Mouse (Mus musculus): Measurements from ENCODE around the gene Yjefn3. TPM values are rescaled to one million over a fixed set of nuclear protein-coding genes. Genes with fewer than 3 reads are reported as not detected.
A peak's percentile ranks its signal among the peaks of the same experiment; 100 is the strongest.

Gene Yjefn3
- polyA plus RNA-seq, 1 experiment, result 0.95 TPM

DNA sequence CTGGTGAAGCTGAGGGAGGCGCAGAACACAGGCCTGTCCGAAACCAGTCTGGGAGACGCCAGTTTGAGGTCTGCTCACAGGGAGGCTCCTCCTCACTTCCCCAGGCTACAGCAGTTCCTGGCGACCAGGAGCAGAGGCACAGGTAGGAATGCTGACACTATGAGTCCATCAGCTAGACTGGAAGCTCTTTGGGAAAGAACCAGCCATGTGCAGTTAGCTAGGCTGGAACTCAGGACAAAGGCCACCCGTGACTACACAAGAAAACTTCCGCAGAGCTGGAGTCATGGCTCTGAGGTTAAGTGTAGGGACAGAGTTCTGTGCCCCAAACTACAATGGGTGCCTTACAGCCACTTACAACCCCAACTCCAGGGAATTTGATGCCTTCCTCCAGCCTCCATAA lies 4.7 kb downstream of the Yjefn3 start:
- Histone ChIP-seq H3K27ac (ENCODE audit: control insufficient read depth, insufficient read depth, low read depth, low read length) (no peak overlapping the region), H3K4me1 (ENCODE audit: control insufficient read depth, insufficient read depth, low read length) (peaks cover 12% of the 10 kb centered on the region), H3K27me3 (ENCODE audit: control insufficient read depth, insufficient read depth, low read length) (no peaks in the 10 kb centered on the region), H3K4me3 (ENCODE audit: control insufficient read depth, low read depth, low read length) (no peak overlapping the region), H3K36me3 (ENCODE audit: control insufficient read depth, insufficient read depth, low read length) (no peaks in the 10 kb centered on the region)
- TF ChIP-seq CTCF (IDR thresholded peaks at IDR 0.05; ENCODE audit: control insufficient read depth, insufficient read depth, insufficient replicate concordance, low read depth, low read length), result no peak
- TF ChIP-seq POLR2A (IDR thresholded peaks at IDR 0.05; ENCODE audit: control insufficient read depth, low read depth, low read length), result no peak

DNA sequence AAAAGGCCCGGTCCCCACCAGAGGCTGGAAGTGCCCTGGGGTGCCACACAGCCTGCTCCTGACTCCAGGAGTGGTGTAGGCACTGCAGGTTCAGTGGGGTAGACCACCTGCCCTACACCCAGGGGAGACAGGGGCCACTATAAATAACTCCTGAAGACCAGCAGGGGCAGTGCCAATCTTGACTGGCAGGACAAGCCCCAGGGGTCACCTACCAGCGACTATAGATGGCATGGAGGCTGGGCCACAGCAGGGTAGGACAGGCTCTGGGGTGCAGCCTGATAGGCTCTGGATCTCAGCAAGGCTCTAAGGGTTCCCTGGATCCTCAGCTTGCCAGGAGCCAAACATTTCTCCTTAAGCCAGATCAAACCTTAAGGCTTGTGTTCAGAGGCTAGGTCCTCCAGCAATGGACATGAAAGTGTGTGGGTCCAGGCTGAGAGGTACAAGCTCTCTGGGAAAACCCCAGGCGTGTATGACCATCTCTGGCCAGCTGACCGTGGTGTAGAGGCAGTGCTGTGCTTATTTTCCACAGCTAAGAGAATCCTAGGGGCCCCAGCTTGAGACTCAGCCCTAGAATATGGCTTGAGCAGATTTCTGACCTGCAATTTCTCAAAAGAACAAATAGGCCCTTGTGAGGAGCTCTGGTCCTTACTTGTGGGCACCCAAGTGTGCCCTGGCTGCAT lies 6.6 kb downstream of the Yjefn3 start:
- Histone ChIP-seq H3K4me3 (ENCODE audit: control insufficient read depth, low read depth, low read length) (no peak overlapping the region), H3K27me3 (ENCODE audit: control insufficient read depth, insufficient read depth, low read length) (no peaks in the 10 kb centered on the region), H3K4me1 (ENCODE audit: control insufficient read depth, insufficient read depth, low read length) (no peaks in the 10 kb centered on the region; the same call in 1 of the 2 replicates), H3K36me3 (ENCODE audit: control insufficient read depth, insufficient read depth, low read length) (no peaks in the 10 kb centered on the region), H3K27ac (ENCODE audit: control insufficient read depth, insufficient read depth, low read depth, low read length) (no peak overlapping the region)
- no peak for TF ChIP-seq POLR2A (IDR thresholded peaks at IDR 0.05; ENCODE audit: control insufficient read depth, low read depth, low read length)
- no peak for TF ChIP-seq CTCF (IDR thresholded peaks at IDR 0.05; ENCODE audit: control insufficient read depth, insufficient read depth, insufficient replicate concordance, low read depth, low read length)

DNA sequence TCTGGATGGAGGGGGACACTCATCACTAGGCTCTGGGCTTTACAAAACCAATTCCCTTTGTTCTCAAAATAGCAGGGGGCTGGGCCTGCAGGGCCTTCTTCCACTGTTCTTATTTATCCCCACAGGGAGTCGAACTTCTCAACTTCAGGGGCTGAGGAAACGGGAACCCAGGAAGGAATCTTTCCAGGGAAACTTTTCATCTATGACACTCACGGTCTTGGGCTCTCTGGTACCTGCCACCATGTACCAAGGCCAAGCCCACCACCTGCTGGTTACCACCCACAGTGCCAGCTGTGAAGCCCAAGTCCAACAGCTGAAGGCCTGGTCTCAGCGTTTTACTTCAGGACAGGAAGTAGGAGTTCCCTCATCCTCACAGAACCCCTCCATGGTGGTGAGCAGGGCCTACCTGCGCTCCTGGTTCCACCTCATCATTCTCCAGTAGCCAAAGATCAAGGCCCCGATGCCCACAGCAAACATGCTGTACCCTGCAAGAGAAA lies 7.6 kb downstream of the Yjefn3 start:
- no peaks in the 10 kb centered on the region for H3K36me3 ChIP-seq (ENCODE audit: control insufficient read depth, insufficient read depth, low read length)
- H3K27ac ChIP-seq (ENCODE audit: control insufficient read depth, insufficient read depth, low read depth, low read length), result no peak overlapping the region
- H3K4me1 ChIP-seq (ENCODE audit: control insufficient read depth, insufficient read depth, low read length), result no peaks in the 10 kb centered on the region; the same call in 1 of the 2 replicates

DNA sequence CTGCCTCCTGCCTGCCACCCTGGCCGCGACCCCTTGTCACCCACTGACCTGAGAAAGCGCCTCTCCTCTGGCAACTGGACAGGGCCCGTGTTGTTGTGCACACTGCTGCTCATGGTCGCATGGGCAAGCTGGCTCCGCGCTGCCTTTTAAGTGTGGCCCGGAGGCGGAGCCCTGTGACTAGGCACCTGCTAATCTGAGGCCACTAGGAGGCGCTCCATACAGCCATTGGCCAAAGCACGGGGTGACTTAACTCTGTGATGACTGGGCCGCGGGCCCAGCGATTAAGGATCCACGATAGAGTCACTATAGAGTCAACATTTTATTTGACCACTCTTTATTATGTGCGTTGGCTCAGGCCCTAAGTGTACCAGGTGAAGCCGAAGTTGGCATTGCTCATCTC lies 8.6 kb downstream of the Yjefn3 start:
- peaks cover 7% of the 10 kb centered on the region for H3K4me1 ChIP-seq (ENCODE audit: control insufficient read depth, insufficient read depth, low read length)
- no peak overlapping the region for H3K4me3 ChIP-seq (ENCODE audit: control insufficient read depth, low read depth, low read length)
- no peaks in the 10 kb centered on the region for H3K36me3 ChIP-seq (ENCODE audit: control insufficient read depth, insufficient read depth, low read length)
- H3K27me3 ChIP-seq (ENCODE audit: control insufficient read depth, insufficient read depth, low read length), result no peaks in the 10 kb centered on the region
- H3K27ac ChIP-seq (ENCODE audit: control insufficient read depth, insufficient read depth, low read depth, low read length), result no peak overlapping the region
- TF ChIP-seq POLR2A (IDR thresholded peaks at IDR 0.05; ENCODE audit: control insufficient read depth, low read depth, low read length), result no peak
- peak; percentile 39; the same call in 1 of the 2 replicates for TF ChIP-seq CTCF (IDR thresholded peaks at IDR 0.05; ENCODE audit: control insufficient read depth, insufficient read depth, insufficient replicate concordance, low read depth, low read length)

More for the DNA sequence above, 7.6 kb downstream of the Yjefn3 start:
- no peak overlapping the region for H3K4me3 ChIP-seq (ENCODE audit: control insufficient read depth, low read depth, low read length)
- no peaks in the 10 kb centered on the region for H3K27me3 ChIP-seq (ENCODE audit: control insufficient read depth, insufficient read depth, low read length)
- TF ChIP-seq CTCF (IDR thresholded peaks at IDR 0.05; ENCODE audit: control insufficient read depth, insufficient read depth, insufficient replicate concordance, low read depth, low read length), result no peak
- no peak for TF ChIP-seq POLR2A (IDR thresholded peaks at IDR 0.05; ENCODE audit: control insufficient read depth, low read depth, low read length)

DNA sequence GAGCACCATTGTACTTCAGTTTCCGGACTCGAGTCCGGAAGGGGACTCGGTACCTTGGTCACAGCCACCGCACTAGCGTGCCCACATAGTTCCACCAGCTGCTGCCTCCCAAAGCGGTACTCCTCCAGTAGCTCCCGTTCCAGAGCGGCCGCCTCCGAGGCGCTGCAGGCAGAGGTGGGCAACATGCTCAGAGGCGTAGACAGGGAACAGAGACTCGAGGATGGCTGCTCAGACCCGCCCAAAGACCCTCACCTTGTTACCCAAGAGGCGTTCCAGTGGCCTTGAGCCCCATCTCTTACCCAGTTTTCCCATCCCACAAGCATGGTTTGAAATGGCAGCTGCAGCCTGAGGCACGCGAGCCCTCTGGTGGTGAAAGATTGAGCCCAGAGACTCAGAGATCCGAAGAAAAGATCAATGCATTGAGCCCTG lies 11.7 kb downstream of the Yjefn3 start:
- H3K4me3 ChIP-seq (ENCODE audit: control insufficient read depth, low read depth, low read length), result no peak overlapping the region
- no peaks in the 10 kb centered on the region; the same call in 1 of the 2 replicates for H3K27me3 ChIP-seq (ENCODE audit: control insufficient read depth, insufficient read depth, low read length)
- H3K36me3 ChIP-seq (ENCODE audit: control insufficient read depth, insufficient read depth, low read length), result no peaks in the 10 kb centered on the region
- peaks cover 31% of the 10 kb centered on the region for H3K4me1 ChIP-seq (ENCODE audit: control insufficient read depth, insufficient read depth, low read length)
- TF ChIP-seq POLR2A (IDR thresholded peaks at IDR 0.05; ENCODE audit: control insufficient read depth, low read depth, low read length), result no peak
- peak; percentile 36; the same call in 1 of the 2 replicates for TF ChIP-seq CTCF (IDR thresholded peaks at IDR 0.05; ENCODE audit: control insufficient read depth, insufficient read depth, insufficient replicate concordance, low read depth, low read length)
- no peak overlapping the region for H3K27ac ChIP-seq (ENCODE audit: control insufficient read depth, insufficient read depth, low read depth, low read length)

DNA sequence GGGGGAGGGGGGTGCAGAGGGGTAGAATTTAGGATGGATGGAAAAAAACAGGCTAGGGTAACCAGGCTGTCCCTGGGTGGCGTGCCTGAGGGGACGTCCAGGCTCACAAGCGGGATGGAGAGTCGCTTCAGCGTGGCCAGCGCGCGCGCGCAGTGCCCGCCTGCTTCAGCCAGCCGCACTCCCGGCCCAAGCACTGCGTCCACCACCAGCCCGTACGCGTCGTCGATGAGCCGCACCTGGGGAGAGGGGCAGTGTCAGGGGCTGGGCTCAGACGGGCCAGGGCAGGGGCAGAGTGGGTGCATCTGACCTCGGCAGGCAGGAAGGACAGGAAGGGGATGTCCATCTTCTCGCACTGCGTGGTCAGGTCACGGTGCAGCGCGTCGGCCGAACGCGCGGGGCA lies 13.6 kb downstream of the Yjefn3 start:
- Histone ChIP-seq H3K4me1 (ENCODE audit: control insufficient read depth, insufficient read depth, low read length) (peaks cover 34% of the 10 kb centered on the region), H3K27ac (ENCODE audit: control insufficient read depth, insufficient read depth, low read depth, low read length) (no peak overlapping the region), H3K27me3 (ENCODE audit: control insufficient read depth, insufficient read depth, low read length) (no peaks in the 10 kb centered on the region; the same call in 1 of the 2 replicates), H3K4me3 (ENCODE audit: control insufficient read depth, low read depth, low read length) (peak overlapping the region; percentile 5; the same call in 1 of the 2 replicates), H3K36me3 (ENCODE audit: control insufficient read depth, insufficient read depth, low read length) (no peaks in the 10 kb centered on the region)
- TF ChIP-seq POLR2A (IDR thresholded peaks at IDR 0.05; ENCODE audit: control insufficient read depth, low read depth, low read length) (no peak), CTCF (IDR thresholded peaks at IDR 0.05; ENCODE audit: control insufficient read depth, insufficient read depth, insufficient replicate concordance, low read depth, low read length) (no peak)

DNA sequence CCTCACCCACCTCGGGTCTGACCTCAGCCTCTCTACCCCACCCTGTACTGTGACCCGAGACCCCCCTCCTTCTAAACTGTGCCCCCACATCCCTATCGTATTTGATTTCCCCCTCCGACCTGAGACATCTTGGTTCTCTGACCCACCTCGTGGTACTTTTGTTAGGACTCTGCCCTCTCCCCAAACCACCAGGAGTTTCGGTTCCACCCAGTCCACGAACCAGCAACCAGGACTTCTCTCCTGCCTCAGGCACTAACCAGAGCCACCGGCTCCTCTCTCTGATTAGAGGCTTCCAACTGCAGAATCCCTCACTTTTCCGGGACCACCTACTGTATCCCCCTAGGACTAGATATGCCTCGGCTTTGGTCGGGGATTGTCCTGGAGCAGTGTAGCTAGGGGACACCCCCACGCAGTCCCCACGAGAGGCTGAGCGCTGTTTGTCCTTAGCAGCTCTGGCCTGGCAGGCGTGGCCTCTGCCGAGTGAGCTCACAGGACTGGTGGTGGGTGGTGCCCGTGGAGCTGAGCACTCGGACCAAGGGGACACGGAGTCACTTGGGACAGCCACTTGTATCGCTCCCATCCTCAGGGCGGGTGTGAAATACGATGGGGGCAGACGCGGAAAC lies 14.2 kb downstream of the Yjefn3 start:
- Histone ChIP-seq H3K4me1 (ENCODE audit: control insufficient read depth, insufficient read depth, low read length) (peaks cover 34% of the 10 kb centered on the region), H3K36me3 (ENCODE audit: control insufficient read depth, insufficient read depth, low read length) (no peaks in the 10 kb centered on the region), H3K4me3 (ENCODE audit: control insufficient read depth, low read depth, low read length) (peak overlapping the region; percentile 41), H3K27me3 (ENCODE audit: control insufficient read depth, insufficient read depth, low read length) (no peaks in the 10 kb centered on the region; the same call in 1 of the 2 replicates), H3K27ac (ENCODE audit: control insufficient read depth, insufficient read depth, low read depth, low read length) (no peak overlapping the region)
- TF ChIP-seq CTCF (IDR thresholded peaks at IDR 0.05; ENCODE audit: control insufficient read depth, insufficient read depth, insufficient replicate concordance, low read depth, low read length) (no peak), POLR2A (IDR thresholded peaks at IDR 0.05; ENCODE audit: control insufficient read depth, low read depth, low read length) (no peak)

Data from testis, adult 2 months (tissue).